Mouse (Mus musculus) CD4-positive helper T cell, adult 2 months (primary cell): ENCODE results near the gene Prkch.

Experiments used
- DNase-seq: peaks from one replicate; pipeline ENCODE4 v3.0.0-alpha.2; 2012; ENCODE audit warnings: low read depth, missing footprints, low spot score

Prkch gene

GRCm38 (mm10) chr12:73583318-73583717 lies 1.3 kb upstream of the Prkch start:
- DNase-seq: no peak

GRCm38 (mm10) chr12:73583813-73584609 lies 585 bp upstream of the Prkch start:
- no peak for DNase-seq

- peak; percentile 49 for DNase-seq
Measured at GRCm38 (mm10) chr12:73585241-73585801, 725 bp downstream of the Prkch start.

GRCm38 (mm10) chr12:73585850-73586249 lies 1.3 kb downstream of the Prkch start:
- DNase-seq: no peak

GRCm38 (mm10) chr12:73587262-73587661 lies 2.7 kb downstream of the Prkch start:
- DNase-seq: peak; percentile 34

- DNase-seq: no peak
Measured at GRCm38 (mm10) chr12:73590627-73591276, 6.2 kb downstream of the Prkch start.

GRCm38 (mm10) chr12:73591625-73592024 lies 7.0 kb downstream of the Prkch start:
- DNase-seq: peak; percentile 59

- peak; percentile 88 for DNase-seq
Measured at GRCm38 (mm10) chr12:73593021-73593798, 8.6 kb downstream of the Prkch start.

- DNase-seq: peak; percentile 73
Measured at GRCm38 (mm10) chr12:73594177-73594745, 9.7 kb downstream of the Prkch start.

GRCm38 (mm10) chr12:73595226-73595625 lies 10.6 kb downstream of the Prkch start:
- peak; percentile 73 for DNase-seq

- peak; percentile 94 for DNase-seq
Measured at GRCm38 (mm10) chr12:73598241-73598640, 13.6 kb downstream of the Prkch start.

- no peak for DNase-seq
Measured at GRCm38 (mm10) chr12:73600457-73600856, 15.9 kb downstream of the Prkch start.

GRCm38 (mm10) chr12:73602974-73603373 lies 18.4 kb downstream of the Prkch start:
- no peak for DNase-seq

GRCm38 (mm10) chr12:73603653-73604052 lies 19.1 kb downstream of the Prkch start:
- DNase-seq: peak; percentile 90

GRCm38 (mm10) chr12:73604762-73605161 lies 20.2 kb downstream of the Prkch start:
- DNase-seq: peak; percentile 92

GRCm38 (mm10) chr12:73605174-73605573 lies 20.6 kb downstream of the Prkch start:
- peak; percentile 85 for DNase-seq

- DNase-seq: peak; percentile 8
Measured at GRCm38 (mm10) chr12:73607381-73608064, 22.9 kb downstream of the Prkch start.

GRCm38 (mm10) chr12:73608065-73608397 lies 23.4 kb downstream of the Prkch start:
- peak; percentile 59 for DNase-seq

- peak; percentile 48 for DNase-seq
Measured at GRCm38 (mm10) chr12:73609262-73609661, 24.7 kb downstream of the Prkch start.

- peak; percentile 78 for DNase-seq
Measured at GRCm38 (mm10) chr12:73609676-73610545, 25.3 kb downstream of the Prkch start.
